Mouse (Mus musculus) embryonic facial prominence, embryonic 11.5 days (tissue): ENCODE results near the gene Gja8. TPM values are rescaled to one million over a fixed set of nuclear protein-coding genes. Genes with fewer than 3 reads are reported as not detected.

Experiments
- ATAC-seq: fragments of 200-750 bp; cut with Nextera tagmentation; replicated peaks from 2 replicates; pipeline ENCODE4 v1.8.0; 2017; ENCODE audit warnings: low read depth; ENCODE audit not compliant: insufficient number of reproducible peaks, low FRiP score, low TSS enrichment
- DNase-seq: peaks from one replicate; pipeline ENCODE4 v3.0.0-alpha.2; 2015; ENCODE audit warnings: low spot score
- H3K27ac ChIP-seq: fragments of 300-500 bp; sonication (generic); replicated peaks from 2 replicates; pipeline ENCODE4 v1.5.1; 2014; ENCODE audit warnings: mild to moderate bottlenecking, low read depth, low read length, control low read depth
- H3K27me3 ChIP-seq: fragments of 300-500 bp; sonication (generic); 2 replicates; pipeline ENCODE4 v1.6.1; 2014; ENCODE audit warnings: mild to moderate bottlenecking, low read length, moderate library complexity, mixed read lengths; ENCODE audit not compliant: control insufficient read depth, insufficient read depth
- H3K36me3 ChIP-seq: fragments of 300-500 bp; sonication (generic); replicated peaks from 2 replicates; pipeline ENCODE4 v1.6.1; 2014; ENCODE audit warnings: low read depth, mild to moderate bottlenecking, low read length, moderate library complexity, mixed read lengths; ENCODE audit not compliant: control insufficient read depth, insufficient read depth
- H3K4me1 ChIP-seq: fragments of 300-500 bp; sonication (generic); 2 replicates; pipeline ENCODE4 v1.6.1; 2014; ENCODE audit warnings: low read length, mixed read lengths; ENCODE audit not compliant: control insufficient read depth, insufficient read depth
- H3K4me2 ChIP-seq: fragments of 300-500 bp; sonication (generic); 2 replicates; pipeline ENCODE4 v1.6.1; 2014; ENCODE audit warnings: low read depth, mild to moderate bottlenecking, control low read depth, low read length, moderate library complexity
- H3K4me3 ChIP-seq: fragments of 300-500 bp; sonication (generic); 2 replicates; pipeline ENCODE4 v1.5.1; 2014; ENCODE audit warnings: low read depth, low read length, control low read depth
- H3K9ac ChIP-seq: fragments of 300-500 bp; sonication (generic); replicated peaks from 2 replicates; pipeline ENCODE4 v1.6.1; 2014; ENCODE audit warnings: mild to moderate bottlenecking, control low read depth, low read length
- H3K9me3 ChIP-seq: fragments of 300-500 bp; sonication (generic); replicated peaks from 2 replicates; pipeline ENCODE4 v1.6.1; 2016; ENCODE audit warnings: mild to moderate bottlenecking, low read length, inconsistent platforms, mixed read lengths; ENCODE audit not compliant: control insufficient read depth
- WGBS: fragments of 180-500 bp; shearing (Covaris S2); extraction: QIAGEN DNeasy Blood & Tissue Kit; methylation state at CpG from one replicate; pipeline ENCODE4 v1.1.7; 2014; 5-methylcytosine and 5-hydroxymethylcytosine counted together
- polyA plus RNA-seq: library from polyadenylated mRNA; unstranded; fragments of >200 nt; fragmentation: Nextera tagmentation; extraction: Ambion mirVana; gene quantifications from 2 replicates; pipeline ENCODE4 v1.2.1, GENCODE M21; 2014

Gene Gja8
- polyA plus RNA-seq, 1 experiment from 2014 or later, result 0.49 TPM

DNA sequence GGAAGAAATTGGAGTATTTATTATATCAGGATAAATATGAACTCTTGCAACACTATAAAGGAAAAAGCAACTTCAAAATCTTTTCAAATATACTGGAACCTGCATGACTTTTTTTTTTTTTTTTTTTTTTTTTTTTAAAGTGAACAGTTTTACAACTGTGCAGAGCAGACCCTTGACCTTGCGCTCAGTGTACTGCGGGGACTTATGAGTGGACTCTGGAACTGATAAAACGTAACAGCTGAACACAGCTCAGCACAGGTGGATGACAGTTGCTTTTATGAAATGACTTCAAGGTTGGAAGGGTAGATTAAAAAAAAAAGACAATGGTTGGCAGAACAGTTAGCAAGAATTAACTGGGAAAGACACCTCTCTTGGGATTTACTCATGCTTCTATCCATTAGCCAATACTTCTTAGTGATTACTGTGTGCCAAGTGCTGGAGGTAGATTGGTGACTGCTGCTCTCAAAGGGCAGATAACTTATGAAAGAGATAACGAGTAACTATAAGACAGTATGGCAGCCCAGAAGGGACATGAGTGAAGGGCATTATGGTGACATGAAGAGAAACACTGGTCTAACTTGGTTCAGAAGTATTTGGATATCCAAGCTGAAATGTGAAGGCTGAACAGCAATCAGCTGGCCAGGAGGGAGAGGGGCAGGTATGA is 23.4 kb downstream of the Gja8 start:
- Histone ChIP-seq H3K4me2 (no peak overlapping the region), H3K27me3 (no peaks in the 10 kb centered on the region), H3K4me1 (no peaks in the 10 kb centered on the region), H3K27ac (no peak overlapping the region), H3K9ac (no peak overlapping the region), H3K9me3 (no peaks in the 10 kb centered on the region), H3K36me3 (no peaks in the 10 kb centered on the region), H3K4me3 (no peak overlapping the region)
- ATAC-seq (no peak), DNase-seq (no peak)
- WGBS, result 92% methylated on average over 4 of the region's 4 CpGs

DNA sequence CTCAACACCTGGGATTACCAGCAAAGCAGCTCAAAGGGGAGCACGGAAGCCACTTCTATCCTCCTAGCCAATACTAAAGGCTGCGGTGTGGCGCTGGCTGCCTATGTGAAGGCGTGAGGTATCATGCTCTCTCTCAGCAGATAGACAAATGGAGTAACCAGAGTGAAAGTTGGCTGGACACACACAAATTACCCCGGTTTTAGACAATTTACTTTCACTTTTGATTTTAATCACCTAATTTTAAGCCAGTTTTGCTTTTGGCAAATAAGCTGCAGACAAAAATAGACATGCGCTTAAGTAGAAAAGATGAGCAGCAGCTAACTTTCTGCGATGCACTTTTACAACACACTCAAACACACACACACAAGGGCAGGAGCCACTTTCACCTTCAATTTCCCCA is 42.1 kb downstream of the Gja8 start:
- no peak for DNase-seq
- WGBS, result 97% methylated on average over 7 of the region's 7 CpGs
- no peak for ATAC-seq
- H3K36me3 ChIP-seq, result no peaks in the 10 kb centered on the region; the same call in 1 of the 2 replicates
- H3K9me3 ChIP-seq, result no peaks in the 10 kb centered on the region
- no peak overlapping the region for H3K27ac ChIP-seq
- H3K4me1 ChIP-seq, result no peaks in the 10 kb centered on the region
- no peak overlapping the region for H3K4me2 ChIP-seq
- H3K27me3 ChIP-seq, result no peaks in the 10 kb centered on the region
- H3K9ac ChIP-seq, result no peak overlapping the region
- no peak overlapping the region for H3K4me3 ChIP-seq

DNA sequence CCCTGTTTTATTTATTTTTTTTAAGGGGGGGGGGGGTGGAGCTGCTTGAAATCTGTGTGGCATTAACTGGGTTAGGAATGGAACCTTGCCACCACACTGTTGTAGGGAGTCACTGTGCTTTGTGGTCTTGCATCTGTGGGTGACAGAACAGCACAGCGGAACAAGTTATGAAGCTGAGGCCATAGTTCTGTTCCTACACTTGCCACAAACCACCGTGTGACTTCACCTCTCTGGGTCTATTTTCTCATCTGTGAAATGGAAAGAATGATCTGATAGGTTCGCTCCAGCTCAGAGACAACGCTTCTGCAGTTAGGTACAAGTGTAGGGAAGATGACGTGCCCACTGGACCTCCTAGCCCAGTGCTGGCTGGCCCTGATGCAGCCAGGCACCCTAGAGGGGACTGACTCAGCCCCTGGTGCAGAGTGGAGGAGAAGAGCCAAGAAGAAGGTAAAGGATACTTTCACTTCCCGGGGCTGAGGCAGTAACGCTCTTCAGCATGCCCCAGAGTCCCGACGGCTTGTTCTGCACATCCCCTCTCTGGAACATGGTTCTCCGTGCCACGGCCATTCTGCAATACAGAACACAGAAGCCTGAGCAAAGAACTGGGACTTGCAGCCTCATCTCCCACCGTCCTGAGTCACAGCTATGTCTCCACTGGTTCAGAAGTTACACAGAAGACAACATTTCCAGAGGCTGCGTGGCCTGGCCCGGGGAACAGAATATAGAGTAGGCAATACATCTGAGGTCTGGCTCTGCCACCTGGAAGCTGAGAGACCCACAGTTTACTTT is 43.6 kb downstream of the Gja8 start:
- 94% methylated on average over 14 of the region's 14 CpGs for WGBS
- no peaks in the 10 kb centered on the region; the same call in 1 of the 2 replicates for H3K36me3 ChIP-seq

DNA sequence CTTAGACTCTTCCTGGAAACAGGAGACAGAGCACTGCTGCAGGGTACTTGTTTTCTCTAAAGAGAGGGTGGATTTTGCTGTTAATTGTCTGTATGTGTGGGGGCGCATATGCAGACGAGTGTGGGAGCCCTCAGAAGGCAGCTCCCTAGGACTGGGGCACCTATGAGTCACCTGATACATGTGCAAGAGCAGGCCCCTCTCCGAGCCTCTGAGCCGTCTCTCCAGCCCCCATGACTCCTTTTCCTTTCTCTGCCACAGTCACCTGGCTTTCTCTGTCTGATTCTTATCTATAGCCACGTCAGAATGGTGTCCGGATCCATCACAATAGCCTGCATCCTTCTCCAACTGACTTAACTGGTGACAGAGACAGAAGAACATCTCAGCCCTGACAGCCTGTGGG is 44.3 kb downstream of the Gja8 start:
- no peaks in the 10 kb centered on the region for H3K27me3 ChIP-seq
- no peaks in the 10 kb centered on the region for H3K4me1 ChIP-seq
- no peak for DNase-seq
- ATAC-seq, result no peak
- H3K36me3 ChIP-seq, result no peaks in the 10 kb centered on the region; the same call in 1 of the 2 replicates
- no peak overlapping the region for H3K4me2 ChIP-seq
- H3K4me3 ChIP-seq, result no peak overlapping the region
- no peaks in the 10 kb centered on the region for H3K9me3 ChIP-seq
- no peak overlapping the region for H3K27ac ChIP-seq
- no peak overlapping the region for H3K9ac ChIP-seq
- WGBS, result 83% methylated on average over 6 of the region's 6 CpGs

More for the DNA sequence above, 43.6 kb downstream of the Gja8 start:
- no peak for ATAC-seq
- Histone ChIP-seq H3K27me3 (no peaks in the 10 kb centered on the region), H3K9me3 (no peaks in the 10 kb centered on the region), H3K27ac (no peak overlapping the region), H3K4me3 (no peak overlapping the region), H3K4me2 (no peak overlapping the region), H3K4me1 (no peaks in the 10 kb centered on the region), H3K9ac (no peak overlapping the region)
- no peak for DNase-seq

DNA sequence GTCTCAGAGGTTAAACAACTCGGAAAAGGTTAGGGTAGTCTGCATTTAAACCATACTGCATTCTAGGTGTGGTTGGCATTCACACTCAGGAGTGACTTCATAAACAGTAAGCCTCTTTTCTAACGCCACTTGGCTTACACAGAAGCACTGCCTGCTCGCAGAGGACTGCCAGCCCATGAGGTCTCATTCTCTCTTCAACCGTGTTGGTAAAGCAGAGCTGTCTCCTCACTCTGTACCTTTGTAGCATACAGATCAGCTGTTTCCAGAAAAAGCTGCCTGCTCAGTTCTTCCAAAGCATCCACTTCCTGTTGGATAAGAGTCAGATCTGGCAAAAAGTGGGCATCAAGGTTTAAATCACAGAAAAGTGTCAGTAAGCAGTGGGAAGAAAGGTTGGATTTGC is 45.4 kb downstream of the Gja8 start:
- Histone ChIP-seq H3K9ac (no peak overlapping the region), H3K9me3 (no peaks in the 10 kb centered on the region), H3K4me2 (no peak overlapping the region), H3K4me3 (no peak overlapping the region), H3K36me3 (no peaks in the 10 kb centered on the region; the same call in 1 of the 2 replicates), H3K27ac (no peak overlapping the region), H3K27me3 (no peaks in the 10 kb centered on the region), H3K4me1 (no peaks in the 10 kb centered on the region)
- no peak for ATAC-seq
- WGBS, result 88% methylated on average over 4 of the region's 4 CpGs
- DNase-seq, result no peak

DNA sequence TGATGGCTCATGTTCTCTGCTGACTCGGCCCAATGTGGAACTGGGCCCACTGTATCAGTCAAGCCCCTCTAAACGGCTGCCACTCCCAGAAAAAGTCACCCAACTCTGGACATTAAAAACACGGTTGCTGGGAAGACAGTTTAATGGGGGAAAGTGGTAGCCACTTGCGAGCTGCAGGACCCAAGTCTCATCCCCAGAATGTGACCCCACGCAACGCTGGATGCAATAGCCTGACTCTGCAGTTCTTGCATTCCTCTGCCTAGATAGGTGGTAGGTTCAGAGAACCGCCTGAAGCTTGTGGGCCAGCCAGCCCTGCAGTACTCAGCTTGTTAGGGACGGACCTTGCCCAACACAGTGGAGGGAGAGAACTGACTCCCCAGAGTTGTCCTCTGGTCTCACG is 46.3 kb downstream of the Gja8 start:
- Histone ChIP-seq H3K9me3 (no peaks in the 10 kb centered on the region), H3K27me3 (no peaks in the 10 kb centered on the region), H3K4me1 (no peaks in the 10 kb centered on the region), H3K27ac (no peak overlapping the region), H3K36me3 (no peaks in the 10 kb centered on the region; the same call in 1 of the 2 replicates), H3K4me3 (no peak overlapping the region), H3K9ac (no peak overlapping the region), H3K4me2 (no peak overlapping the region)
- 87% methylated on average over 9 of the region's 9 CpGs for WGBS
- ATAC-seq, result no peak
- no peak for DNase-seq

DNA sequence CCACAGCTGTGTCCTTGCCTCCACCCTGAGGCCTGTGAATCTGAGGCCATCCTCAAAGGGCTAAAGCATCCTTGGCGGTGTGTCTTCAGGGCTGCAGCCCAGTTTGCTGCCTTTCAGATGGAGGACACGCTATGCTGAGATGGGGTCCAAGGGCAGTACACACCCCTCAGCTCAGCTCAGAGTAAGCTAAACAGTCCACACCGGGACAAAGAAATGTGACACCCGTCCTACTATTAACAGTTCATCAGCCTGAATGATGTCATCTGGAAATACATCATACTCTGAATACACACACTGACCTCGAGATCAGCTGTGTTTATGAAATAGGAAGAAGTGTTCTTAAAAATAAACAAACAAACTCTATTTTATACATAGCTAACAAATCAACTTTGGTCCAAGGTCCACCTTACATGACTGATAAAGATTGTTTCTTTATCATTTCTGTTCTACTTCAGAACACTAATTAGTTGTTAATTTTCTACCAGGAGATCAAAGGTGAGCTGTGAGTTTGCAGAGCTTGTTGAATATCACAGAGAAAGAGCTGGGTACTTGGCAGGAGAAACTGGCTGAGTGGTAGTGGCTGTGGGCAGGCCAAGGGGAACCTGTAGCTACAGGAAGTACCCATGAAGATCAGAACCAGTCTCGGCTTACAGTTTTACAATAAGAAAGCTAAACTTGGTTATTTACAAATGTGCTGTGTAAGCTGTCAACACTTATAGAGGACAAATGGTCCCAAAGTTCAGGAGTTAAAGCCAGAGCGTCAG is 50.8 kb downstream of the Gja8 start:
- no peaks in the 10 kb centered on the region for H3K4me1 ChIP-seq
- no peak overlapping the region for H3K4me2 ChIP-seq
- no peaks in the 10 kb centered on the region; the same call in 1 of the 2 replicates for H3K36me3 ChIP-seq
- no peak overlapping the region for H3K9ac ChIP-seq
- DNase-seq, result no peak
- H3K27ac ChIP-seq, result no peak overlapping the region
- WGBS, result 84% methylated on average over 7 of the region's 7 CpGs
- H3K4me3 ChIP-seq, result no peak overlapping the region
- H3K9me3 ChIP-seq, result no peaks in the 10 kb centered on the region
- no peaks in the 10 kb centered on the region for H3K27me3 ChIP-seq
- ATAC-seq, result no peak
